Mouse (Mus musculus) brain, embryonic 14.5 days (tissue): Measurements from ENCODE around the gene Gpr25. TPM values are rescaled to one million over a fixed set of nuclear protein-coding genes. Genes with fewer than 3 reads are reported as not detected.

ENCODE experiments used
- DNase-seq: peaks from one replicate; pipeline ENCODE4 v3.0.0-alpha.2; 2011; ENCODE audit warnings: low read depth
- CTCF ChIP-seq: fragments of 200-500 bp; IDR thresholded peaks from 2 replicates; pipeline ENCODE4 v1.5.1; 2012; ENCODE audit warnings: inconsistent platforms, mild to moderate bottlenecking, moderate library complexity, borderline replicate concordance; ENCODE audit not compliant: insufficient read depth, insufficient read length; ENCODE audit errors: extremely low read depth
- POLR2A ChIP-seq: fragments of 200-500 bp; IDR thresholded peaks from 2 replicates; pipeline ENCODE4 v1.6.1; 2012; ENCODE audit warnings: mild to moderate bottlenecking, inconsistent platforms, borderline replicate concordance; ENCODE audit not compliant: poor library complexity, insufficient read depth, insufficient read length, severe bottlenecking; ENCODE audit errors: extremely low read depth
- polyA plus RNA-seq: library from polyadenylated mRNA; depleted of rRNA; stranded (reverse); fragments of >200 nt; gene quantifications from 2 replicates; pipeline ENCODE4 v1.2.3, GENCODE M21; 2012; rRNA removed

The Gpr25 gene
- polyA plus RNA-seq = 2.7 and 3.6 TPM in 2 replicates

GRCm38 (mm10) chr1:136260635-136261238, at the start of gene Gpr25:
Gpr25 (minus strand) TSS chr1:136260873.
- DNase-seq = no peak
- no peak for TF ChIP-seq POLR2A

DNA sequence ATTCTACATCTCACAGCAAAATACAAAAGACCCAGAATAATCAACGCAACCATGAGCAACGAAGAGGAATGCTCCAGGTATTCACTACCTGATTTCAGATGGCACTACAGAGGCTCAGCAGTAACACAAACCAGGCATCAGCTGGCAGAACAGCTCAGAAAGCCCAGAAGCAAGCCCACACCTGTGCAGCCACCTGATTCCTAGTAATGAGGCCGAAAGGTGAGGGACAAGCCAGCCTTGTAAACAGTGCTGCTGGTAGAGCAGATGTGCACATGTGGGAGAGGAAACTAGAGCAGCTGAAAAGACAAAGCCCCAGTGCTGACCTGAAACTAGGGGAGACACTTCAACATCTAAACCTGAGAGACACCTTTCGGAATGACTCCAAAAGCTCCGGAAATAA, 48.5 kb upstream of the Gpr25 start:
- TF ChIP-seq POLR2A = no peak
- no peak for TF ChIP-seq CTCF
- no peak for DNase-seq

- peak; percentile 55 for DNase-seq
Observed at GRCm38 (mm10) chr1:136306424-136306823, 45.8 kb upstream of the Gpr25 start.

DNA sequence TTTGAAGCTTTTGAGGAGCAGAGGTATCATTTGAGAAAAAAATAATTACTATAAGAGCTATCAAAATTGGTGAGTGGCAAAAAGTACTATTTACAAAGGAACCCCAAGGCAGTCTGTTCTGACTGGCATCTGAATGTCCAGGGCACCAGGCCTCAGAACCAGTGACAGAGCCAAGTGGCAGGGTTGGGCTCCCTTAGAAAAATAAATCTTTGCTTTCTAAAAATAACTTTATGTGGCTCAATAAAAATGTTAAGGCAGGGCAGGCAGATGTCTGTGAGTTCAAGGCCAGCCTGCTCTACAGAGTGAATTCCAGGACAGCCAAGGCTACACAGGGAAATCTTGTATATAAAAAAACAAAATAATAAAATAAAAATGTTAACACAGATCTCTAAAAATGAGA, 33.3 kb upstream of the Gpr25 start:
- DNase-seq = no peak
- TF ChIP-seq POLR2A (no peak), CTCF (no peak)

More at GRCm38 (mm10) chr1:136306424-136306823, 45.8 kb upstream of the Gpr25 start:
- no peak for TF ChIP-seq POLR2A
- TF ChIP-seq CTCF = peak; percentile 35; the same call in 1 of the 2 replicates

GRCm38 (mm10) chr1:136289803-136290202, 29.1 kb upstream of the Gpr25 start:
- DNase-seq = no peak
- TF ChIP-seq POLR2A (no peak), CTCF (no peak)

DNA sequence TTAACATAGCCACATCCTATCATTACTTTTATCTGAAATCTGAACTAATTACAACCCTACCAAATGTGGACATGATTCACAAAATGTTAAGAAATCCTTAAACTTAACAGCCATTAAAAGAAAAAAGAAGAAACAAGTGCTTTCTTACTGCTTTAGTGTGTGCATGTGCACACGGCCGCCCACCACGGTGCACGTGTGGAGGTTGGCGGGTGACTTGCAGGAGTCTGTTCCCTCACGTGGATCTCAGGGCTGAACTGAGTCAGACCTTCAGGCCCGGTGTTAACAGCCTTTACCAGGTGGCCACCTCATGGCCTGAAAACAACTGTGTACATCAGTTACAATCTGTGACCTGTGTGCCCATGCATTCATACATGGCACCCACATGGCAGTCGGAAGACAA, 16.7 kb upstream of the Gpr25 start:
- TF ChIP-seq POLR2A = no peak
- TF ChIP-seq CTCF = no peak
- no peak for DNase-seq

DNA sequence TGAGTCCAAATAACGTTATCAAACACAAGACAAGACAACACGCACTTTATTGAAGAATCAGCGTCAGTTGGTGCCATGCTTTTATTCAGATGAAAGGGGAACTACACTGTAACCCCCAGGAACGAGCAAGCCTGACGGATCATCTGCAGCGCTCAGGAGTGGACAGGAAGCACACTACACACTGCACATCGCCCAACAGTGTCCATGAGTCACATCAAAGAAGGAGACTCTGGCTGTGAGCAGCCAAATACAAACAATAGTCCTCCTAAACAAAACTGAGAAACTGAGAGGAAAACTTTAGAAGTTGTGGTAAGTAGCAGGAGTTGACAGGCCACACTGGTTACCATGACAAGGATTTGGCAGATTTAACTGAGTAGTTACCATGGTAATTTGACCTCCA, 7.6 kb upstream of the Gpr25 start:
- TF ChIP-seq POLR2A (no peak), CTCF (no peak)
- DNase-seq = peak; percentile 43

GRCm38 (mm10) chr1:136266127-136266526, 5.5 kb upstream of the Gpr25 start:
- TF ChIP-seq CTCF (no peak), POLR2A (no peak)
- DNase-seq = no peak

- TF ChIP-seq CTCF = no peak
- no peak for TF ChIP-seq POLR2A
- no peak for DNase-seq
Observed at GRCm38 (mm10) chr1:136263355-136263754, 2.7 kb upstream of the Gpr25 start.

DNA sequence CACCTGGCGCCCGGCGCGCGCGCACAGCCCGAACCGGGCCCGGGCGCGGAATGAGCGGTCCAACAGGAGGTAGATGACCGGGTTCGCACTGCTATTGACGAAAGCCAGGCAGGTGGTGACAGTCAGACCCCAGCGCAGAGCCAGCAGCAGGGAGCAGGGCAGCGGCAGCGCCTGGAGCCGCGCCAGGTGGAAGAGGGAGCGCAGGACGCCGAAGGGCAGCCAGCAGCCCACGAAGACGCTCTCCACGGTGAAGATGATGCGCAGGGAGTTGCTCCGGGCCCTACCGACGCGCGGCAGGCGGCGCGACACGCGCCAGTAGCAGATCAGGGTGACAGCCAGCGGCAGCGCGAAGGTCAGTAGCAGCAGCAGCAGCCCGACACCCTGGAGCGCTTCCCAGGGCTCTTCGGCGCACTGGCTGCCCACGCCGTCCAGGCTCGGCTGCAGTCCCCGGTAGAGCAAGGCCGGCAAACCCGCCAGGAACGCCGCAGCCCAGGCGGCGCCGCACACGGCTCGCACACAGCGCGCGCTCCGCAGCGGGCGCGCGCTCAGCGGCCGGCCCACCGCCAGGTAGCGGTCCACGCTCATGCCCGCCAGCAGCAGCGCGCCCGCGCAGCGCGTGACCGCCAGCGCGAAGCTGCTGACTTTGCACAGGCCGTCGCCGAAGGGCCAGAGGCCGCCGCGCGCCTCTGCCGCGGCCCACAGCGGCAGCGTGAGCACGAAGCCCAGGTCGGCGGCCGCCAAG, 609 bp downstream of the Gpr25 start:
- TF ChIP-seq CTCF (no peak), POLR2A (0 out of 2 replicates have a peak, but pooled peaks have one; percentile 34)
- peak; percentile 89 for DNase-seq

- no peak for DNase-seq
- TF ChIP-seq POLR2A (no peak), CTCF (no peak)
Observed at GRCm38 (mm10) chr1:136259543-136259892, 1.2 kb downstream of the Gpr25 start.

- TF ChIP-seq CTCF = no peak
- TF ChIP-seq POLR2A = no peak
- no peak for DNase-seq
Observed at GRCm38 (mm10) chr1:136258495-136258894, 2.2 kb downstream of the Gpr25 start.

DNA sequence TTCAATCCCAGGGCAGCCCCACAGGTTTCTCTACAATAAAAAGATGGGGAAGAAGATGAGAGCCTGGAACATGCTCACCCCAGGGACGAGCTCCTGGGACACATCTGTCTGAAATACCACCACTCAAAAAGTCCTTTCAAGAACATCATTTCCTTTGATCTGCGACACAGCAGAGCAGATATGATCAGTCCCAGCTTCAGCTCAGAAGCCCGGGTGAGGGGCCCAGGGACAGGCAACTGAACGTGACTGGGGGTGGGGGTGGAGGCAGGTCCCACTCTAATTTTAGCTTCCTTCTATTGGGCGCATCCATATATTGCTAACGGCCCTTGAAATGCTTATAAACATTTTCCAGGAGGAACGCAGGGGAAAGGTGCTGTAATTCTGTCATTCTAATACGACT, 5.0 kb downstream of the Gpr25 start:
- TF ChIP-seq CTCF (no peak), POLR2A (no peak)
- no peak for DNase-seq

DNA sequence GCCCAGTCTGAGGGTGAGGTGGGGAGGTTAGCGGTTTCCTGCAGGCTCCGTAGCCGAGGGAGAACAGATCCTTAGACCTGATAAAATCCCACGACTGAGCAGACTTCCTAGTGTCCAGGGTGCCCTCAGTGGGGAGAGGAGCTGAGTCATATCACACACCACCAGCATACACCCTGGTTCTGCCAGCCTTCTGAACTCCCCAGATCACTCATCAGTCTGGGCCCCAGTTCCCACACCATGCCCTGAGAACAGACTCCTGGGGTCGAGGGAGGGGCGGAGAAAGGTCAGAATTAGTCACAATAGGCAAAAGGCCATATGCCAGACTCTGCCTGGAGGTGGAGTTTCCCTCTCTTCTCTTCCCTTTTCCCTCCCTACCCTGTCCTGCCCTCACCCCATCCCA, 5.5 kb downstream of the Gpr25 start:
- no peak for DNase-seq
- TF ChIP-seq POLR2A (no peak), CTCF (no peak)
